Mouse (Mus musculus) cortical plate, adult 2 months (tissue): ENCODE results near the gene Nolc1.
A peak's percentile ranks its signal among the peaks of the same experiment; 100 is the strongest.

Experiments used
- CTCF ChIP-seq: fragments of 200-500 bp; IDR thresholded peaks from 2 replicates; pipeline ENCODE4 v1.5.1; 2011; ENCODE audit warnings: mild to moderate bottlenecking, control low read depth, low read length; ENCODE audit not compliant: insufficient read depth; ENCODE audit errors: extremely low read depth
- POLR2A ChIP-seq: fragments of 200-500 bp; IDR thresholded peaks from 2 replicates; pipeline ENCODE4 v1.6.1; 2011; ENCODE audit warnings: mild to moderate bottlenecking, low read length, control low read depth; ENCODE audit not compliant: insufficient read depth; ENCODE audit errors: extremely low read depth

GRCm38 (mm10) chr19:46055752-46056387 lies 19.8 kb upstream of the Nolc1 start:
- TF ChIP-seq CTCF: peak; percentile 50; the same call in 1 of the 2 replicates
- TF ChIP-seq POLR2A: no peak
